Mouse (Mus musculus) forebrain, embryonic 14.5 days (tissue): ENCODE results near the gene St3gal3. TPM values are rescaled to one million over a fixed set of nuclear protein-coding genes. Genes with fewer than 3 reads are reported as not detected.
A peak's percentile ranks its signal among the peaks of the same experiment; 100 is the strongest.

ENCODE experiments used
- ATAC-seq: fragments of 200-750 bp; cut with Nextera tagmentation; 2 replicates; pipeline ENCODE4 v1.8.0; 2017; ENCODE audit warnings: mild to moderate bottlenecking, moderate library complexity
- DNase-seq: peaks from one replicate; pipeline ENCODE4 v3.0.0-alpha.2; 2015; ENCODE audit warnings: low spot score
- H3K27ac ChIP-seq: fragments of 300-500 bp; sonication (generic); 2 replicates; pipeline ENCODE4 v1.5.1; 2014; ENCODE audit warnings: low read depth, mild to moderate bottlenecking, control low read depth, low read length, moderate library complexity
- H3K27me3 ChIP-seq: fragments of 300-500 bp; sonication (generic); replicated peaks from 2 replicates; pipeline ENCODE4 v1.6.1; 2014; ENCODE audit warnings: low read length, control low read depth, mixed read lengths; ENCODE audit not compliant: control insufficient read depth, insufficient read depth
- H3K36me3 ChIP-seq: fragments of 300-500 bp; sonication (generic); 2 replicates; pipeline ENCODE4 v1.6.1; 2014; ENCODE audit warnings: low read length, control low read depth; ENCODE audit not compliant: control insufficient read depth, insufficient read depth
- H3K4me1 ChIP-seq: fragments of 300-500 bp; sonication (generic); 2 replicates; pipeline ENCODE4 v1.6.1; 2014; ENCODE audit warnings: antibody characterized with exemption, low read length, control low read depth; ENCODE audit not compliant: control insufficient read depth, insufficient read depth
- H3K4me2 ChIP-seq: fragments of 300-500 bp; sonication (generic); 2 replicates; pipeline ENCODE4 v1.6.1; 2014; ENCODE audit warnings: mild to moderate bottlenecking, control low read depth, low read length
- H3K4me3 ChIP-seq: fragments of 300-500 bp; sonication (generic); 2 replicates; pipeline ENCODE4 v1.5.1; 2014; ENCODE audit warnings: low read depth, low read length, control low read depth
- H3K9ac ChIP-seq: fragments of 300-500 bp; sonication (generic); 2 replicates; pipeline ENCODE4 v1.6.1; 2014; ENCODE audit warnings: mild to moderate bottlenecking, low read length, control low read depth, moderate library complexity
- H3K9me3 ChIP-seq: fragments of 300-500 bp; sonication (generic); replicated peaks from 2 replicates; pipeline ENCODE4 v1.6.1; 2016; ENCODE audit warnings: low read length, control low read depth, mixed read lengths; ENCODE audit not compliant: control insufficient read depth
- WGBS: fragments of 180-500 bp; shearing (Covaris S2); extraction: QIAGEN DNeasy Blood & Tissue Kit; methylation state at CpG from one replicate; pipeline ENCODE4 v1.1.7; 2014; 5-methylcytosine and 5-hydroxymethylcytosine counted together
- polyA plus RNA-seq: library from polyadenylated mRNA; unstranded; fragments of >200 nt; fragmentation: Nextera tagmentation; extraction: Ambion mirVana; gene quantifications from 2 replicates; pipeline ENCODE4 v1.2.1, GENCODE M21; 2014

The St3gal3 gene
- polyA plus RNA-seq, 1 experiment from 2014 or later, result 11.3 TPM

GRCm38 (mm10) chr4:118074236-118074635 is 60.5 kb downstream of the St3gal3 start:
- DNase-seq, result no peak
- Histone ChIP-seq H3K9ac (no peak overlapping the region), H3K4me3 (no peak overlapping the region), H3K4me2 (no peak overlapping the region), H3K27ac (no peak overlapping the region), H3K4me1 (no peaks in the 10 kb centered on the region), H3K9me3 (no peaks in the 10 kb centered on the region), H3K36me3 (no peaks in the 10 kb centered on the region), H3K27me3 (no peaks in the 10 kb centered on the region)
- WGBS, result 94% methylated on average over 4 of the region's 4 CpGs
- ATAC-seq, result no peak

- no peak overlapping the region for H3K4me2 ChIP-seq
- no peak overlapping the region for H3K9ac ChIP-seq
- no peak for ATAC-seq
- H3K4me3 ChIP-seq, result no peak overlapping the region
- H3K4me1 ChIP-seq, result no peaks in the 10 kb centered on the region
- no peak for DNase-seq
- no peaks in the 10 kb centered on the region for H3K36me3 ChIP-seq
- H3K27ac ChIP-seq, result no peak overlapping the region
- 87% methylated on average over 6 of the region's 6 CpGs for WGBS
- H3K27me3 ChIP-seq, result no peaks in the 10 kb centered on the region
- H3K9me3 ChIP-seq, result no peaks in the 10 kb centered on the region
Measured at GRCm38 (mm10) chr4:118073128-118073527, 61.6 kb downstream of the St3gal3 start.

DNA sequence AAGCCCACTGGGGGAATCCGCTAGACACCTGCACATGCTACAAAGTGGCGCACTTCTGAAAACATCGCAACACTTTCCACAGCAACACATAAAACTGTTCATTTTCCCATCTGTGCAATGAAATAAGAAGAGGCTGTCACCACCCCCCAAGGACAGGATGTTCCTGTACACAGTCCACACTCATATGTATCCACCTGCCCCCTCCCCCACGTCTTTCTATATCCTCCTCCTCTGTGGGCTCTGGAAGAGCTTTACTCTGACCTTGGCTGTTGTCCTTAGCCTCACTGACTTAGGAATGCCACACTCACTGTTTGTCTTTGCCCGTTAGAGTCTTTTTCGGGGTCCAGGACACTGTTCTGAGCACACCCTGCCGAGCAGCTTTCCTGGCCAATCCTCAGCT is 62.8 kb downstream of the St3gal3 start:
- WGBS, result 76% methylated on average over 7 of the region's 7 CpGs
- Histone ChIP-seq H3K4me3 (no peak overlapping the region), H3K27me3 (no peaks in the 10 kb centered on the region), H3K4me2 (no peak overlapping the region), H3K36me3 (no peaks in the 10 kb centered on the region), H3K4me1 (no peaks in the 10 kb centered on the region), H3K27ac (no peak overlapping the region), H3K9me3 (no peaks in the 10 kb centered on the region), H3K9ac (no peak overlapping the region)
- DNase-seq (no peak), ATAC-seq (no peak)

DNA sequence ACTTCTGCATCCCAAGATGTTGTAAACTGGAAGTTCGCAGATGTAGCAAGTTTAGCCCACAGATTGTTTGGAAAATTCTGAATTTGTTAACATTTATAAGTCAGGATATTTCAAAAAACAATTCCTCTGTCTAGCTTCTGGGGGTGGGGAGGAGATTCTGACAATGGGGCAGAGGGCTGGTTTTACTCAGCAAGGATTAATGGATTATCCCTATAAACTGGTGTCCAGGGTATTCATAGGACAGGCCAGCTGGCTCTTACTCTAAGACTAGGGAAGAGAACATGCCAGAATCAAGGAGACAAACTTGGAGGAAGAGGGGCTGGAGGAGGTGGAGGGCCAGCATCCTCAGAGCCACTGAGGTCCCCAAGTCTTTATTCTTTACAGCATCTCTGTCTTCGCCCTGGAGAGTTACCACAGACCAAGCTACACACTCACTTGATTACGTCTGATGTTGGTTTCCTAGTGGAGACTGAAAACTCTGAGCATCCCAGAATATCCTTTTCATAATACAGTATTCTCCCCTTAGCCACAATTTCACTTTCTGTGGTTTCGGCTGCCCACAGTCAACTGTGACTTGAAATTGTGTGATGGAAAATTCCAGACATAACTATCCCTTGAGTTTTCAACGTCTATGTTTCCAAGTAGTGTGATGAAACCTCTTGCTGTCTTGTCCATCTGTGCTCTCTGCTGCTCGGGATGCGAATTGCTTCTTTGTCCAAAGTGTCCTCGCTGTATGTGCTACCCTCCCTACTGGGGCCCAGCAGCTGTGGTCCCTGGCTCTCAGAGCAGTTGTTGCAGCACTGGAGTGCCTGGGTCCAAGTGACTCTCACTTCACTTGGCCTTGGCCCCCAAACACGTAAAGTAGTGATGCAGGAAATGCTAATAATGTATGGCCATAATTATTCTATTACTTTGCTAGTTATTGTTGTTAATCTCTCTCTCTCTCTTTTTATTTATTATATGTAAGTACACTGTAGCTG is 64.2 kb downstream of the St3gal3 start:
- ATAC-seq (no peak), DNase-seq (no peak)
- no peaks in the 10 kb centered on the region for H3K9me3 ChIP-seq
- H3K36me3 ChIP-seq, result no peaks in the 10 kb centered on the region
- H3K27ac ChIP-seq, result no peak overlapping the region
- 94% methylated on average over 9 of the region's 9 CpGs for WGBS
- H3K4me2 ChIP-seq, result no peak overlapping the region
- no peaks in the 10 kb centered on the region for H3K4me1 ChIP-seq
- H3K9ac ChIP-seq, result no peak overlapping the region
- no peak overlapping the region for H3K4me3 ChIP-seq
- no peaks in the 10 kb centered on the region for H3K27me3 ChIP-seq

DNA sequence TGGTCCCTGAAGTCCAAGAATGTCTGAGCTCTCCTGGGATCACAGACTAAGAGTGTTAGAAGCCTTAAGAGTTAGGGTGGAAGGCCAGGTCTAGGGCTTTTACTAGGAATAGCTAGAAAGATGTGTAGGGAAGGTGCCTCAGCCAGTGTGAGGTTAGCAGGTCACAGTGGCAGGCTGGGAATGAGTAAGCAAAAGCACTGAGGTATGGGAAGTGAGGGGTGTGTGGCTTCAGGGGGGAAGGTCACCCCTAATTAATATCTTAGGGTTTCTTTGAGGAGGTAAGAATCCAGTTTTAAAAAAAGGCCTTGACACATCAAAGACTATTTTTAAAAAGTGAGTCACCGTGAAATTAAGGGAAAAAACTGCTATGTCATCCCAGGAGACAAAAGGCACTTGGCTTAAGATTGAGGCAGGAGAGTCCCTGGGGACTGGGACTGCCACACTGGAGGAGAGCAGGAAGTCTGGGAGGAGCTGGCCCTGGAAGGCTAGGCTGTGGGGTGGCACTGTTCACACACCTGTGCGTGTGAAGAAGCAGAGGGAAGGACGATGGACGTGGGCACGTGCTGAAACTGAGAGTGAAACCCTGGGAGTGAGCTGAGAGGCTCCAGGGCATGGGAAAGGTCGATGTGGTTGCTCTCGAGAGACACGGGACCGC is 72.8 kb downstream of the St3gal3 start:
- no peak for ATAC-seq
- 62% methylated on average over 9 of the region's 9 CpGs for WGBS
- H3K9me3 ChIP-seq, result no peaks in the 10 kb centered on the region

GRCm38 (mm10) chr4:118060915-118061530 is 73.7 kb downstream of the St3gal3 start:
- WGBS, result 96% methylated on average over 13 of the region's 13 CpGs
- no peak for DNase-seq

More for the DNA sequence above, 72.8 kb downstream of the St3gal3 start:
- no peak overlapping the region for H3K9ac ChIP-seq
- H3K36me3 ChIP-seq, result no peaks in the 10 kb centered on the region
- DNase-seq, result no peak
- no peak overlapping the region for H3K27ac ChIP-seq
- H3K4me3 ChIP-seq, result no peak overlapping the region
- no peak overlapping the region for H3K4me2 ChIP-seq
- H3K27me3 ChIP-seq, result no peaks in the 10 kb centered on the region
- H3K4me1 ChIP-seq, result no peaks in the 10 kb centered on the region

DNA sequence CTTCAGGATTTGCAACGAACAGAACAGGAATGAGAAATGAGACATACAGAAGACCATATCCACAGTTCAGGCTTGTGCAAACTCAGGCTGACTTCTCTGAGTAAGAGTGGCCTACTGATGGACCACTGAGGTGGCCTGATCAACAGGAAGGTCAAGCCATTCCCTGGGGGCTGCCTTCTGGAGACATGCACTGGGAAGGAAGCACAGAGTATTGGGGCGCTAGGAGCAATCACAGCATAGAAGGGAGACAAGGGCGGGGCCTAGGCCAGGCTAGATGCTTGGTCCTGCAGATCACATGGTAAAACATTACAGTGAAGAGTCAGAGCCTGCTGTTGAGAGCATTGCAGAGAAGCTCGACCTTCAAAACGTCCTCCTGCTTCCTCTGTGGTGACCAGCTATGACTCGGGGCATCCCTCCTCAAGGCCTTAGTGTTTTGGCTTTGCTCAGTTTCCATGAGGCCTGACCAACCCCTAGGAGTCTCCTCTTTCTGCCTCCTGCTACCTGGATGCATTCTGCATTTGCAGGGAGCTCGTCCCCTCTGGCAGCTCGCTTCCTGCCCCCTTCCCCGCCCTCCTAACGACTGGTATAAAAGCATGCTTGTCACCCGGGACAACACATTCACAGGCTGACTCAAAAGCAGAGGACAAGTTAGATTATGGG is 74.8 kb downstream of the St3gal3 start:
- peak overlapping the region; percentile 5; the same call in 1 of the 2 replicates for H3K27ac ChIP-seq
- H3K9ac ChIP-seq, result no peak overlapping the region
- 56% methylated on average over 11 of the region's 11 CpGs for WGBS
- no peak for ATAC-seq
- H3K4me1 ChIP-seq, result no peaks in the 10 kb centered on the region
- H3K4me3 ChIP-seq, result no peak overlapping the region
- H3K4me2 ChIP-seq, result no peak overlapping the region
- H3K36me3 ChIP-seq, result no peaks in the 10 kb centered on the region
- H3K27me3 ChIP-seq, result no peaks in the 10 kb centered on the region
- no peaks in the 10 kb centered on the region for H3K9me3 ChIP-seq
- no peak for DNase-seq

More at GRCm38 (mm10) chr4:118060915-118061530, 73.7 kb downstream of the St3gal3 start:
- H3K4me2 ChIP-seq, result no peak overlapping the region
- no peaks in the 10 kb centered on the region for H3K36me3 ChIP-seq
- no peaks in the 10 kb centered on the region for H3K4me1 ChIP-seq
- H3K27ac ChIP-seq, result no peak overlapping the region
- no peak overlapping the region for H3K9ac ChIP-seq
- no peak for ATAC-seq
- H3K9me3 ChIP-seq, result no peaks in the 10 kb centered on the region
- no peaks in the 10 kb centered on the region for H3K27me3 ChIP-seq
- no peak overlapping the region for H3K4me3 ChIP-seq

GRCm38 (mm10) chr4:118058116-118058677 is 76.5 kb downstream of the St3gal3 start:
- H3K4me2 ChIP-seq, result no peak overlapping the region
- 67% methylated on average over 12 of the region's 12 CpGs for WGBS

More at GRCm38 (mm10) chr4:118058116-118058677, 76.5 kb downstream of the St3gal3 start:
- no peak for ATAC-seq
- no peaks in the 10 kb centered on the region for H3K36me3 ChIP-seq
- no peak for DNase-seq
- no peaks in the 10 kb centered on the region for H3K27me3 ChIP-seq
- H3K27ac ChIP-seq, result no peak overlapping the region
- H3K9me3 ChIP-seq, result no peaks in the 10 kb centered on the region
- no peak overlapping the region for H3K9ac ChIP-seq
- H3K4me1 ChIP-seq, result no peaks in the 10 kb centered on the region
- H3K4me3 ChIP-seq, result no peak overlapping the region
